Mouse (Mus musculus): ENCODE data around the gene Lrrc2.

- TF ChIP-seq CTCF (IDR thresholded peaks at IDR 0.05; ENCODE audit: insufficient read depth, low read depth, low read length) (no peak), POLR2A (IDR thresholded peaks at IDR 0.05; ENCODE audit: insufficient read depth, low read depth, low read length) (no peak)
Observed at GRCm38 (mm10) chr9:110907201-110907837, 44.0 kb upstream of the Lrrc2 start.
